Mouse (Mus musculus) E14TG2a.4 (cell line): ENCODE measurements around the gene Ptprf.
A peak's percentile ranks its signal among the peaks of the same experiment; 100 is the strongest.

Experiments
- H3K27me3 ChIP-seq: 2 replicates; pipeline ENCODE4 v1.6.1; 2014; ENCODE audit warnings: low read length, control low read depth; ENCODE audit not compliant: insufficient read depth
- H3K36me3 ChIP-seq: 2 replicates; pipeline ENCODE4 v1.6.1; 2014; ENCODE audit warnings: low read length, control low read depth; ENCODE audit not compliant: insufficient read depth
- H3K4me1 ChIP-seq: replicated peaks from 2 replicates; pipeline ENCODE4 v1.6.1; 2014; ENCODE audit warnings: low read depth, low read length, control low read depth
- H3K4me3 ChIP-seq: replicated peaks from 2 replicates; pipeline ENCODE4 v1.5.1; 2014; ENCODE audit warnings: mild to moderate bottlenecking, low read length
- H3K9me3 ChIP-seq: 2 replicates; pipeline ENCODE4 v1.6.1; 2014; ENCODE audit warnings: low read length, control low read depth
- CTCF ChIP-seq: conservative IDR thresholded peaks from 2 replicates; pipeline ENCODE4 v1.5.1; 2014; ENCODE audit warnings: low read length
- NANOG ChIP-seq: IDR thresholded peaks from 2 replicates; pipeline ENCODE4 v1.6.1; 2014; ENCODE audit warnings: borderline replicate concordance, low read length, mixed read lengths
- POU5F1 ChIP-seq: IDR thresholded peaks from 2 replicates; pipeline ENCODE4 v1.6.1; 2014; ENCODE audit warnings: low read length, borderline replicate concordance

The Ptprf gene

GRCm38 (mm10) chr4:118238666-118239065, 52.5 kb downstream of the Ptprf start:
- Histone ChIP-seq H3K9me3 (no peaks in the 10 kb centered on the region), H3K27me3 (no peaks in the 10 kb centered on the region), H3K4me3 (no peak overlapping the region), H3K36me3 (peaks cover 90% of the 10 kb centered on the region), H3K4me1 (peaks cover 69% of the 10 kb centered on the region)
- TF ChIP-seq CTCF (no peak), POU5F1 (no peak), NANOG (no peak)

GRCm38 (mm10) chr4:118236871-118237270, 54.3 kb downstream of the Ptprf start:
- Histone ChIP-seq H3K27me3 (no peaks in the 10 kb centered on the region), H3K4me3 (no peak overlapping the region), H3K4me1 (peaks cover 73% of the 10 kb centered on the region), H3K9me3 (no peaks in the 10 kb centered on the region), H3K36me3 (peaks cover 90% of the 10 kb centered on the region)
- TF ChIP-seq CTCF (no peak), POU5F1 (no peak), NANOG (no peak)

- TF ChIP-seq CTCF, result no peak
- TF ChIP-seq NANOG, result no peak
- TF ChIP-seq POU5F1, result no peak
- no peaks in the 10 kb centered on the region for H3K27me3 ChIP-seq
- H3K9me3 ChIP-seq, result no peaks in the 10 kb centered on the region
- peaks cover 92% of the 10 kb centered on the region for H3K36me3 ChIP-seq
- no peak overlapping the region for H3K4me3 ChIP-seq
- H3K4me1 ChIP-seq, result peaks cover 88% of the 10 kb centered on the region
Measured at GRCm38 (mm10) chr4:118234711-118235388, 56.4 kb downstream of the Ptprf start.

GRCm38 (mm10) chr4:118233886-118234285, 57.3 kb downstream of the Ptprf start:
- Histone ChIP-seq H3K9me3 (no peaks in the 10 kb centered on the region), H3K27me3 (no peaks in the 10 kb centered on the region), H3K4me1 (peaks cover 96% of the 10 kb centered on the region), H3K4me3 (peak overlapping the region; percentile 23; the same call in 1 of the 2 replicates), H3K36me3 (peaks cover 92% of the 10 kb centered on the region)
- no peak for TF ChIP-seq CTCF
- no peak for TF ChIP-seq POU5F1
- TF ChIP-seq NANOG, result no peak

GRCm38 (mm10) chr4:118231861-118232260, 59.3 kb downstream of the Ptprf start:
- no peaks in the 10 kb centered on the region for H3K9me3 ChIP-seq
- peaks cover 91% of the 10 kb centered on the region for H3K36me3 ChIP-seq
- peak overlapping the region; percentile 7; the same call in 1 of the 2 replicates for H3K4me3 ChIP-seq
- H3K27me3 ChIP-seq, result no peaks in the 10 kb centered on the region
- TF ChIP-seq CTCF, result no peak
- TF ChIP-seq POU5F1, result no peak
- no peak for TF ChIP-seq NANOG
- peaks cover 97% of the 10 kb centered on the region for H3K4me1 ChIP-seq

GRCm38 (mm10) chr4:118229035-118229770, 62.0 kb downstream of the Ptprf start:
- no peaks in the 10 kb centered on the region for H3K9me3 ChIP-seq
- TF ChIP-seq NANOG (0 out of 2 replicates have a peak, but pooled peaks have one; percentile 2), POU5F1 (no peak)
- no peaks in the 10 kb centered on the region for H3K27me3 ChIP-seq
- H3K4me3 ChIP-seq, result peak overlapping the region; percentile 55
- peaks cover 91% of the 10 kb centered on the region for H3K36me3 ChIP-seq
- H3K4me1 ChIP-seq, result peaks cover 100% of the 10 kb centered on the region

- Histone ChIP-seq H3K36me3 (peaks cover 92% of the 10 kb centered on the region), H3K9me3 (no peaks in the 10 kb centered on the region), H3K4me1 (peaks cover 98% of the 10 kb centered on the region), H3K27me3 (no peaks in the 10 kb centered on the region), H3K4me3 (no peak overlapping the region)
- TF ChIP-seq CTCF (no peak), NANOG (no peak), POU5F1 (no peak)
Measured at GRCm38 (mm10) chr4:118227398-118227797, 63.8 kb downstream of the Ptprf start.

GRCm38 (mm10) chr4:118221261-118221660, 69.9 kb downstream of the Ptprf start:
- no peaks in the 10 kb centered on the region for H3K9me3 ChIP-seq
- H3K36me3 ChIP-seq, result peaks cover 100% of the 10 kb centered on the region
- no peaks in the 10 kb centered on the region for H3K27me3 ChIP-seq
- H3K4me1 ChIP-seq, result peaks cover 90% of the 10 kb centered on the region
- TF ChIP-seq POU5F1 (no peak), NANOG (no peak), CTCF (peak; percentile 8; the same call in 1 of the 2 replicates)
- H3K4me3 ChIP-seq, result peak overlapping the region; percentile 32; the same call in 1 of the 2 replicates

- peaks cover 100% of the 10 kb centered on the region for H3K36me3 ChIP-seq
- TF ChIP-seq CTCF (no peak), NANOG (no peak), POU5F1 (no peak)
- H3K4me3 ChIP-seq, result peak overlapping the region; percentile 32; the same call in 1 of the 2 replicates
- no peaks in the 10 kb centered on the region for H3K27me3 ChIP-seq
- peaks cover 90% of the 10 kb centered on the region for H3K4me1 ChIP-seq
- H3K9me3 ChIP-seq, result no peaks in the 10 kb centered on the region
Measured at GRCm38 (mm10) chr4:118220756-118221155, 70.4 kb downstream of the Ptprf start.
